Mouse (Mus musculus) layer of hippocampus, postnatal 10 days (tissue): ENCODE results near the gene Ctr9. TPM values are rescaled to one million over a fixed set of nuclear protein-coding genes. Genes with fewer than 3 reads are reported as not detected.

ENCODE experiments used
- DNase-seq, 2 experiments: peaks; one replicate each; pipeline ENCODE4 v3.0.0; 2021; ENCODE audit warnings: low spot score in 2 of 2
- total RNA-seq, 2 experiments: library from RNA; stranded (reverse); gene quantifications; 2 replicates each; pipeline ENCODE4 v1.2.3; 2021

Ctr9 gene
- total RNA-seq, 2 experiments from 2014 or later: 57.3 to 60.5 TPM

DNA sequence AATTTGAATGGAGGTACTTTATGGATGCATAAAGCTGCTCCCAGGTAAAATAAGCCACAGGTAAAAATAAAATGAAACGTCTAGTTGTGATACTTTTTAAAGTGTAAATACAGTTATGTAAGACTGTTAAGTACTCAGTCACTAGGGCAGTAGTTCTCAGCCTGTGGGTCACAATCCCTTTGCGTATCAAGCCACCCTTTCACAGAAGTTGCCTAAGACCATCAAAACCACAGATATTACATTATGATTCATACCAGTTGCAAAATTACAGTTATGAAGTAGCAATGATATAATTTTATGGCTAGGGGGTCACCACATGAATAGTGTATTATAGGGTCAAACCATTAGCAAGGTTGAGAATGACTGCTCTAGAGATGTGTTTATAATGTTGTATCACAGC lies 66.4 kb downstream of the Ctr9 start:
- no peak for DNase-seq

GRCm38 (mm10) chr7:111098196-111098595 lies 69.4 kb downstream of the Ctr9 start:
- DNase-seq: no peak

Other genes with a start within 250 kb of the Ctr9 start
- 10 to 100 TPM; 84.3 to 87.3 TPM for gene Rnf141, start 184.5 kb upstream of the Ctr9 start, total RNA-seq
- gene Lyve1, start 165.7 kb upstream of the Ctr9 start, total RNA-seq: 1 to 10 TPM; 1.8 to 2.8 TPM
- 1 to 10 TPM; 1.3 to 1.7 TPM for gene Mrvi1, start 46.5 kb upstream of the Ctr9 start, total RNA-seq
- gene Eif4g2, start 54.1 kb downstream of the Ctr9 start, total RNA-seq: 1,000 to 10,000 TPM; 1,036 to 1,049 TPM